Mouse (Mus musculus): ENCODE data around the gene Cdk5r2.
"Not testable (repeated sequence)": the region's sequence is repeated elsewhere in the genome, so short reads cannot be mapped to it uniquely, and the experiment has no call there.

Gene Cdk5r2

GRCm38 (mm10) chr1:74854306-74855056, at the start of gene Cdk5r2:
Gene Cdk5r2 (plus strand): TSS chr1:74854934.
- DNase-seq (ENCODE audit: inconsistent ontology term) = peak; percentile 92

- no peak for DNase-seq (ENCODE audit: inconsistent ontology term)
These were observed 49.3 kb upstream of the Cdk5r2 start for GRCm38 (mm10) chr1:74805340-74805835.

DNA sequence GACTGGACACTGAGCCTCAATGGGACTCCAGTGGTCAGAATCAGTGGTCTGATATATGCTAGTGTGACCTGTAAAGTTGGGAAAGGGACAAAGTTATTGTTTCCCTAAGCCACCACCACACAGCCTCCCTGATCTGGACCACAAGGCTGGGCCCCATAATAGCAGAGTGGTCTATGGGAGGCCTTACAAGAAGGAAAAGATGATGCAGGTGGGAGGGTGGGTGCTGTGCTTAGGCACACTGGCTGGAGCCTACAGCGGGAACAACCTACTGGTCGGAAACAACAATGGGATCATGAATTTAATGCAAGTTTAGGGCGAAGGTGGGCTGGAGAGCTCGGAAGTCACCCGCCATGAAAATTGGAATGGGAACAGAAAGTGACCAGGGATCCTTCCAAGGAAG, 48.9 kb upstream of the Cdk5r2 start:
- no peak for DNase-seq (ENCODE audit: inconsistent ontology term)

DNA sequence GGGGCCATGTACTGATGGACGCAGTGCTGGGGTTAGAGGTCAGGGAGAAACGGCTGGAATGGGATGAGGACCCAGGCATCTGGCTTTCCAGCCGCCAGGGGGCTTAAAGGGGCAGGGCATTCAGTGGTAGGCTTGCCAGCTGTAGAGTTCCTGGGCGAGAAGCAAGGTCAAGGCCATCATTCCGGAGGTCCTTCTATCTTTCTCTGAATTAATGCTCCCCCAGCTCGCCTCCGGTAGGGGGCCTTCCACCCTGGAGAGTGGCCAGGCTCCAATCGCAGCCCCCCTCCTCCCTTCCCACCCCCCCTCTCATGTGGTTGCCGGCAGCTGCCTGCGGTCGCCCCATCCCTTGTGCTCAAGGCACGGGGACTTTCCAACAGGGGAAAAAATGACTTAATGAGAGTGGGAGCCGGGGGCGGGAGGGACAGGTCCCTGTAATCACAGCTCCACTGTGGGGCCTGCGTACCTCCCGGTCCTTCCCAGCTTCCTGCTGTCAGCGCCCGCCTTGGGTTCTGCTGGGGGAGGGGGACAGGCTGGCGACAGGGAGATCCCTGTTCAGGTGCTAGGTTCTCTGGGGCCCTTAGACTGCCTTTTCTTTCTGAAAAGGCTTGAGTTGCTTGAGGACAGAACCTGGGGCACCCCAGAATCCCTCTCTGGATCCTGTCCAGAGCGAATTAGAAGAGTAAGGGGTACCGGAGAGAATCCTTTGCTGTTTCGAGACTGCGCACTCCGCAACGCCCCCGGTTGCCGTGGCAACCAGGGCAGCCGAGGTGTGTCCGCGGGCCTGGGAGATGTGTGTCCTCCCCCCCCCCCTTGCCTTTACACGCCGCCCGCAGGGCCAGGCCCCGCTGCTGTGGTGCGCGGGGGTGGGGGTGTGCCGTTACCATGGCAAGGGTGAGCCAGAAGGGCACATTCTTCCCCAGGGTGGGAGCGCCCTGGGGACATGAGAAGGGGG, 48.1 kb upstream of the Cdk5r2 start:
- peak; percentile 93 for DNase-seq (ENCODE audit: inconsistent ontology term)

- no peak for DNase-seq (ENCODE audit: inconsistent ontology term)
These were observed 47.1 kb upstream of the Cdk5r2 start for GRCm38 (mm10) chr1:74807551-74808071.

DNA sequence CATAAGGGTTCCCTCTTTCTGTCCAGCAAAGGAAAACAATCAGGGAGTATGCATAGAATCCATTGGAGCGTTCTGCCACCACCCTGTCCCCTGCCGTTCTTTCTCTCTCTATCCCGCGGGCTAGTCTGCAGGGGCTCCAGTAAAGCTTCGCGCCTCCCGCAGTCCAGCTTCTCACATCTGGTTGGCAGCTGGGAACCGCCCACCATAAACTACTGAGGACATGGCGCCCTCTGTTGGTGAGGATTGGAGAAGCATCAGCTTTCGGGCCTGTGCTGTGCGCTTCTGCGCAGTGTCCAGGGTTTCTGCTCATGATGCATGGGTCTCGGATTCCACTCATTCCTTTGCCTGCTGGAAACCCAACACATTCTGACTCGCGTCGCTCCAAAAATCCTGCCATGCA, 46.7 kb upstream of the Cdk5r2 start:
- DNase-seq (ENCODE audit: inconsistent ontology term) = peak; percentile 91

DNA sequence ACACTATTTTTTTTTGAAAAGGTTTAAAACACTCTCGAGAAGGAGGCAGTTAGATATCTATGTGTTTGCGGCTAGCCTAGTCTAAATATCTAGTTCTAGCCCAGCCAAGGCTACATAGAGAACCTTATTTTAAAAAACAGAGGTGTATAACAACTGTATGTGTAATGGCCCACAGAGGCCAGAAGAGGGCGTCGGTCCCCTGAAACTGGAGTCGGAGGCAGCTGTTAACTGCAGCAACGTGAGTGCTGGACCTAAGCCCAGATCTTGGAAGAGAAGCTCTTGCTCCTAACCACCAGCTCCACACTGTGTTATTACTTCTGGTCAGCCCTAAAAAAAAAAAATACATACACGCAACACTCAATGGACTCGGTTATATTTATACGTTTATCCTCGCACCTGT, 45.7 kb upstream of the Cdk5r2 start:
- no peak for DNase-seq (ENCODE audit: inconsistent ontology term)

DNA sequence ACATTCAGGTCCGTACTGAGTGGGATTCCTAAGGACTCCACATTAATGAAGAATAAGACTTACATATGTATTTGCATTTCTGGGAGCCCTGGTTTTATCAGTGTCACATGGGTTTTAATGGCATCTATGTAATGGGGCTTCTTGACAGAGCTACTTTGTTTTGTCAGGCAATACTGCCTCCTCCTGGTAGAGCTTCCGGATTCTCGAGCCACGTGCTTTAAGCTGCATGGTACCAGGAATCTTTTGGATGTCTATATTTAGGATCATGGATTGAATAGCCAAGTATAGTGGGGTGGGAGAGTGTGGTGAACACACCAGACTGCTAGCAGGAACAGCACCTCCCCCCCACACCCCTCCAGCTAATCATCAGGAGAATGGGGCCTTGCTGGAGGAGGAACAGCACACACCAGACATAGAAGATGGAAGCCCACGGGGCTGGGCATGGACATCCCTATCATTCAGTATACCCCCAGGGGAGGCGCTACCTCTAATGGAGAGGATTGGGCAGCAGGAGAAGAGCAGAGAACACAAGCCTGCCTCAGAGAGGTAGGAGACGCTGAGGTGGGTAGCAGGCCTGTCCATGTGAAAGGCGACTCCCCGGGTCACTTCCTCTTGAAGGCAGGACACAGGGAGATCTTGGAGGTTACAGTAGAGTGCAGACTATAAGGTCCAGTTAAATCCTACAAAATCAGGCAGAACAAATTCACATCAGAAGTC, 39.6 kb upstream of the Cdk5r2 start:
- DNase-seq (ENCODE audit: inconsistent ontology term) = no peak

GRCm38 (mm10) chr1:74815965-74816364, 38.8 kb upstream of the Cdk5r2 start:
- not testable (repeated sequence) for DNase-seq (ENCODE audit: inconsistent ontology term)

DNA sequence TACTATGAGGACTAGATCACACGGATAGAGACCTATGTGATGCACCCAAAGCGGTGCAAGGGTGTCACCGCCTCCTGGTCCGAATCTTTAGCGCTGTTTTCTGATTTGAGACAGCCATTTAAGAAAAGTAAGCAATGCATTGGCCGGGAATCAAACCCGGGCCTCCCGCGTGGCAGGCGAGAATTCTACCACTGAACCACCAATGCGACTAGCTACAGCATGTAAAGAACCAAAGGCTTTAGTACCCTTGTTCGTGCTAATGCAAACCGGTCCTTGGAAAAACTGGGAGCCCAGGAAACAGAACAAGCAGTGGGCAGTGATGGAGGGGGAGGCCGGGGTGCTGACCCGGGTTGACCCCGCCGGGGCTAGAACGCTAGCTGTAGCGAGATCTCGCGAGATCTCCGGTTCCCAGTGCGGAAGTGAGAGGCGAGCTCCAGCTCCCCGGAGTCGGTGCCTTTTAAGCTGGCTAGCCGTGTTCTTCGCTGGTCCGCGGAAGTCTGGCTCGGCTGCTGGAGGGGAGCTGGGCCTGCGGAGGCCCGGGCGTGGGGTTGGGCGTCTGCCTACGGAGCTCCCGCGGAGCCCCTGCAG, 38.0 kb upstream of the Cdk5r2 start:
- DNase-seq (ENCODE audit: inconsistent ontology term) = peak; percentile 90

GRCm38 (mm10) chr1:74817219-74817618, 37.5 kb upstream of the Cdk5r2 start:
- DNase-seq (ENCODE audit: inconsistent ontology term) = no peak

- no peak for DNase-seq (ENCODE audit: inconsistent ontology term)
These were observed 36.2 kb upstream of the Cdk5r2 start for GRCm38 (mm10) chr1:74818509-74818908.

- DNase-seq (ENCODE audit: inconsistent ontology term) = not testable (repeated sequence)
These were observed 31.1 kb upstream of the Cdk5r2 start for GRCm38 (mm10) chr1:74823598-74823997.

DNA sequence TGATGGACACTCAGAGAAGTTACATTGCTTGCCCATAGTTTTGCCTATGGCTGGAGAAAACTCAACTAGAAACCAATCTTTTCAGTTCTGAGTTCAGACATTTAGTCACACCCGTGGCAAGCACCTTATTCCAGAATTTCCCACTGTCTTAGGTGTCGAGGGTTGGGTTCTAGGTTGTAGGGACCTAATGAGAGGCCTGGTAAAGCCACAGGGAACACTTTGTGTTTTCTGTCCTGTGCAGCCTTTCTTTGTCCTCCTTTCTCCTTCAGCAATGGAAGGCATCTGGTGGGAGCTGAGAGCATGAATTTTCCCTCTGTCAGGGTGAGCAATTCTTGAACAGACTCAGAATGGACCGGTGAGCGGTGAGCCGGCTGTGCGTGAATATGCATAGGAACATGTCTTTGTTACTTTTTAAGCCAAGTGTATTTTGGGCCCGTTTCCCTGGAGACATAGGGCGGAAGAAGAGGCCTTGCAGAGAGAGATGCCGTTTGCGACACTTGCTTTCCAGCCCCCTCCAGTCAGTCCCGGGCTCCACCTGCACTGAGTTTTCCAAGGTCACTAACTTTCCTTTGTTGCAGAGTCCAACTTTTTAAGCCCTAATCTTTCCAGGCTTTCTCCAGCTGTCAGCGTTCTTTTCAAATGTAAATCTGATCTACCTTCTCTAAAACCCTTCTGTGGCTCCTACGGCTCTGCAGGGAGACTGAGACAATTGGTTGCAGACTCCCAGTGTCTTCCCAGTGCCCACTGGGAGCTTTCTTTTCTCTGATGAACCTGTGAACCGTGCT, 30.0 kb upstream of the Cdk5r2 start:
- no peak for DNase-seq (ENCODE audit: inconsistent ontology term)

- DNase-seq (ENCODE audit: inconsistent ontology term) = no peak
These were observed 24.7 kb upstream of the Cdk5r2 start for GRCm38 (mm10) chr1:74830061-74830460.

DNA sequence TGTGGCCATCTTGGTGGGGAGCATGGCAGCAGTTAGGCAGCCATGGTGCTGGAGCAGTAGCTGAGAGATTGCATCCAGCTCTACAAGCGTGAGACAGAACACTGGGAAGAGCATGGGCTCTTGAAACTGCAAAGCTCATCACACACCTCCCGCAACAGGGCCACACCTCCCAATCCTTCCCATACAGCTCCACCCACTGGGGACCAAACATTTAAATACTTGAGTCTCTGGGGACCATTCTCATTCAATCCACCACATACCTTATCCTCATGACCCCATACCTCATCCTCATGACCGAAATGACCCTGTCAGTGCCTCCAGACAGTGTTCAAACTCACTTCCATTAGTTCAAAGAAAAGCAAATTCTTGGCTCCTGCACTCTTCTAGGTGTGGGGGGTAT, 21.5 kb upstream of the Cdk5r2 start:
- no peak for DNase-seq (ENCODE audit: inconsistent ontology term)

DNA sequence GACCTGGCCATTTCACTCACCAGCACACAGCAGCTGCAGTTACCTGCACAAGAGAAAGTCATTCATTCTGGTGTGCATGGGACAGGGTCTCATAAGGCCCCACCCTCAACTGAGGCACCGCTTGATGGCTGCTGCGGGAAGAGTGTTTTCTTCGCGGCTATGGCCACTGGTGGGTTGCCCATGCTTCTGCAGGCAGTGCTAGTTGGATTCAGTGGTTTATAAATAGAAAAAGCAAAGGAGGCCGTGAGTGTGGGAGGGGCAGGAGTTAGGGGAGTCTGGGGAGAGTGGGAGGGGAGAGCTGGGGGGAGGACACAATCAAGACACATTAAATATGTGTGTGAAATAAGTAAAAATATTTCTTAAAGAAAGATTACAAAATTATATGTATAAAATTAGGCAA, 11.6 kb upstream of the Cdk5r2 start:
- no peak for DNase-seq (ENCODE audit: inconsistent ontology term)

GRCm38 (mm10) chr1:74846341-74846740, 8.4 kb upstream of the Cdk5r2 start:
- no peak for DNase-seq (ENCODE audit: inconsistent ontology term)

- DNase-seq (ENCODE audit: inconsistent ontology term) = no peak
These were observed 5.8 kb upstream of the Cdk5r2 start for GRCm38 (mm10) chr1:74848946-74849345.

DNA sequence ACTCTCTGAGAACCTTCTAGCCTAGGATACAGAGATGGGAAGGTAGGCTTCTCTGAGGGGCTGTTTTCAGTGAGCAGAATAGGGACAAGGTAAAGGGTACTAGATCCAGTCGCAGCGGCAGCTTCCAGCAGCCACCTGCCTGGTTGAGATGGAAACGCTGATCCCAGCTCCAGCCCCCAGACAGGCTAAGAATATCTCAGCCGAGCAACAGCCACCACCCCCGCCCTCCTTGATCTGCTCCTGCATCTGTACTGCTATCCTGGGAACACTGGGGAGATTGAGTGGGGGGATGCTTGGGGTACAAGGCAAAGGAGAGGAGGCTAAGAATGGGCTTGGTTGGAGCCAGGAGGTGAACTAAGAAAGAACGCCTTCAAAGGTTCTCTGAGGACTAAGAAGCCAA, 4.5 kb upstream of the Cdk5r2 start:
- DNase-seq (ENCODE audit: inconsistent ontology term) = no peak
